Mouse (Mus musculus) kidney, adult 9 months (tissue): ENCODE measurements at regions not wholly inside any gene's neighbourhood (a gene's known extent, or its start where the extent isn't known, plus 50 kb on each side); places are given as distances from the start of the nearest gene placed in this dataset.

Experiments used
- DNase-seq: peaks from one replicate; pipeline ENCODE4 v3.0.0; 2022

DNA sequence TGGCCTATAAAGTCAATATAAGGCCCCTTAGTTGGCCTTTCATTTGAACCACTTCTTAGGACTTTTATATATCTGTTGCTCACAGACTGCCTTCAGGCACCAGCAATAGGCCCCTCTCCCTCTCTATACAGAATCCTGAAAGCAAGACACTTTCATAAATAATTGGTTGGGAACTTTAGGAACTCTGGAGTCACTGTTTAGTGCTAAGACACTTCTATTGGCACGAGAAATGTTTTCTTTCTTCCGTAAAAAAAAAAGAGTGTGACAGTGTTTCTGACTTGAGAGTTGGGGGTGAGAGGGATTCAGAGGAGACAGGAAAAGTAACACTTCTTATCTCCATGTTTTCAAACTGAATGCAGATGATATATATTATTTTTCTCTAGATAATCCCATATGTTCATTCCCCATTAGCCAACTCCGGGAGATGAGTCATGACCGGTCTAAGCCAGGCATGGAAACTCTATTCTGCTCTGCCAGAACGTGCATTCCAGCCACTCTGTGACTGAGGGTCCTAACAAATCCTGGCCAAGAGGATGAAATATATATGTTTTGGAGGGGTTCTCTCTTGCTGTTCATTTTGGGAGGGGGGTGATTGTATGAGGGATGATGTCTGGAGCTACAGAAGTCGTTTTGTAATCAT is 531.6 kb downstream of the Ccdc171 start:
- DNase-seq: no peak

DNA sequence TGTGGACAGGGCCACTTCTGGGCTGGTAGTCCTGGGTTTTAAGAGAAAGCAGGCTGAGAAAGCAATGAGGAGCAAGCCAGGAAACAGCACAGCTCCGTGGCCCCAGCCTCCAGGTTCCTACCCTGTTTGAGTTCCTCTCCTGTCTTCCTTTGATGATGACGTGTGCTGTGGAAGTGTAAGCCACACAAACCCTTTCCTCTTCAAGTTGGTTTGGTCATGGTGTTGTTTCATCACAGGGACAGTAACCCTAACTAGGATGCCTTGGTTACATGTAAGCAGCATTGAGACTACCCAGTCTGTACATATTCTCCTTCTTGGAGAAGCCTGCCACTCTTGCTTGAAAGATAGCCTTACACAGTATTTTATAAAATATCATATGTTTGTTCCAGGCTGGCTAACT is 534.8 kb downstream of the Ccdc171 start:
- no peak for DNase-seq

DNA sequence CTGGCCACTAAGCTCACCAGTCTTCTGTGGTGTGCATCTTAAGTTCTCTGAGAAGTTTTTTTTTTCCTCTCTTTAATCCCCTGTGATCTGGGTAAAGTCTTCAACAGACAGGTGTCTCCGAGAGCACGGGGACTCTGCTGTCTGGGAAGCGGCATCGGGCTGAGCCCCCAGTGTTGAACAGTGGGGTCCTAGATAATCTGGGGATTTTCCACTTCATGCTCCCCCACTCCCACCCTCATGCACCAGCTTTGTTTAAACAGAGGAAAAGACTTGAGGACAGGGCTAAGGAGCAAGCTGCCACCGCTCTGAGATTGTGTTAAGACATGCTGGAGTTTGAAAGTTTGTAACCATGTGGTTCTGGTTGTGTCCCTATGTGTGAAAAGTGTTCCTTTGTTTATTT is 538.4 kb downstream of the Ccdc171 start:
- no peak for DNase-seq

DNA sequence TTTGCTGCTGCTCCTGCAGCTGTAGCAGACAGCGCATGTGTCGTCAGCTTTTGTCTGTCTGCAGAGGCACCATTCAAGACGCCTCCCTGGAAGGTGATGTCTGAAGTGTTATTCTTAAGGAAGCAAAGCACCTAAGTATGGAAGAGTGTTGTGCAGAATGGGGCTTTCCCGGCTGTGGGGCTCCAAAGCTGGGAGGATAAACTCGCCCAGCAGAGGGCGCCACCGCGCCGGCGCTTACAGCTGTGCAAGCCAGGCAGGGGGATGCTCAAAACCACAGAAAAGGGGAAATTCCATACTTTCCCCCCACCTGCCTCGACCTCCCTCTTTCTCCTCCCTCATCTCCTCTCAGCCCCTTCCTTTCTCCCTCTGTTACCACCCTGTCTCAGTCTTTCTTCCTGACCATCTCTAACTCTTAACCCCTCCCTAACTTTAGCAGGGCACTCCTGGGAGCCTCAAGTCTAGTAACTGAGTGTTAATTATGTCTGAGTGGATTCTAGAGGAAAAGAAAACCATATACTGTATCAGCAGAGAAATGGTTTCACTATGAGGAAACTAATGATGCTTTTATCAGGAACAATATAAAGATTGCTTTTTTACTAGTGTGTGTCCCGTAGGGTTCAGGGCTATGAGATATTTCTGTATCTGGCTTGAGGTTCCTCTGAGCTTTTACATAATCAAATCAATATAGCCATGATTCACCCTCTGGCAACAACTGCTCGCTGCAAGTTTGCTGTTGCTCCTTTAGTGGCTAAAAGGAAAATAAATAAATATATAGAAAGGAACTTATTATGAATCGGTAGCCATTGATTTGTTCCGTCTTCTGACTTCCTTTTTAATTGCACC is 539.5 kb downstream of the Ccdc171 start:
- peak; percentile 71 for DNase-seq

DNA sequence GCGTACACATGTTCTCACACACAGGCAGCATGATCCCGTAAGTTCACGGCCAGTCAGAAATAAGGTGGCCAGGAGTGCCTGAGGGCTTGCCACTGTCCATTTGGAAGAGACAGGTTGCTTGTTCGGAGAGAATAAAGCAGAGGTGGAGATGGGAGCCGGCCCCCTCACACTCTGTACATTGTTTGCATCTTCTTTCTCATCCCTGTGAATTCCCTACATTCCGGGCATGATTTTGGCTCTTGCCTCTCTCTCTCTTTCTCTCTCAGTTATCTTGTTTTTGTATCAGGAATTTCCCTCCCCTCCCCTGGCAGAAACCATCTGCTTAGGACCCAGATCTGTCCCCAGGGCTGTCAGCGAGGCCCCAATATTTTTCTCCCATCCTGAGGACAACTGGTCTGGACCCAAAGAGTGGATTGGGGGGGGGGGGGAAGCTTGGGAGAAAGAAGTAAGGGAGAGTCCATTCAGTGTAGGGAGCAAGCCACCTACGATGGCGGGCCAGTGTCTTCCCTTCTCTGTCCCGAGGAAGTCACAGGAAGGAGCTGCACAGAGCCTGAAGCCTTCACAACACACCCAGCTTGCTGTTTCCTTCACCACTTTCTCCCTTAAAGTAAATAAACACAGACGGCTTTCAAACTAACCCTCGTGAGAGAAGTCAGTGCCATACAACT is 540.2 kb downstream of the Ccdc171 start:
- DNase-seq: no peak

DNA sequence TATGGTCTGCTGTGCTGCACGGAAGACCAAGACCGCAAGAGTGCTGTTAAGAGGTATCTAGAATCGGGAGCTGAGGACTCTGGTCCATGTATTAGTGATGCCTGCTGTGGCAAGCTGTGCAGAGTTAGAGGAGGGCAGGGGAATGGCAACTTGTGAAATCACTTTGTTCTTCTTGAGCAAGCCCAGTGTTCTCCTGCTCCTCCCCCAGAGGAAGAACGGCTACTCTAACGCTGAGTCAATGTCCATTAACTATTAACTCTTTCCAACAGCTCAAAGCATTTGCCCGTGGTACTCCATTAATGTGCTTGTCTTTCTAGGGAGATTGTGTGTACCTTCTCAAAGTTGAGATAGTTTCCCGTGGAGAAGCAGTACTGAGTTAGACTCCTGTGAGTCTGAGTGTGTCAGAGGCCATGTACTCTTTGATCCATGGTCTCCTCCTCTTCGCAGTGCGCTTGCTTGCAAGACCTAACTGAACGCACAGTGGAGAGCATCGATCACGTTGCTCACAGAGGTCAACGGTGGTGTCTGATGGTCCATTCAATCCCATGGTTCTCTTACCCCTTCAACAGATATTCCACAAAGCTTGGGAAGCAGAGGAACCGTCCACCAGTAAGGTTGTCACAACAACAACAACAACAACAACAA is 542.7 kb downstream of the Ccdc171 start:
- peak; percentile 67 for DNase-seq

DNA sequence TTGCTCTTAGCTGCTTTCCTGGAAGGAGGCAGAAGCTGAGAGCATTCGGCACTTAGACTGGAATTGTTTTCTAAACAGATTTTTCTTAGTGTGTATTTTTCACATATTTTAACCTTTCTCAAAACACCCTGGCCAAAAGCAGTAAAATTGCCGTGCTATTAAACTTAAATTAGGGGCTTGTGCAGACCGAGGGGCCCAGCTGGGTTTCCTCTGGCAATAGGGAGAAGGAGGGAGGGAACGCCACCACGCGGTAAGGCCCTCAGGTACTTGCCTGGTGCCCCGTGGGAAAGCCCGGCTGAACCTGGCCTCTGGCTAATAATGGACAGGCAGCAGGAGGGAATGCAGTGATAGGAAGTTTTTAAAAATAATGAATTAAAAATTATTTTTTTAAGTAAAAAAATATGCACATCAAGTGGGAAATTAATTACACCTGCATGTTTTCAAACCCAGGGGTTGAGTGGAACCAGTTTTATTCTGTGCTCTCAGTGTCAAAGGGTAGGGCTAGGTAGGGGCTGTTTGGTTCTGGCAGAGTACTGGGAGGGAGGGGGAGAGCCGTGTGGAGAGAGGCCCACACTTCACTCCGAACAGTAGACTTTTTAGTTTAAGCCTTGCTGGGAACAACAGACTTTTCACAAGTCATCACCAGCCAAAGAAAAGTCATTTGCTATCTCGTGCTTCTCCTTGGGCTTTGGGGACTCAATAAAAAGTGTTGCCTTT is 543.8 kb downstream of the Ccdc171 start:
- no peak for DNase-seq

DNA sequence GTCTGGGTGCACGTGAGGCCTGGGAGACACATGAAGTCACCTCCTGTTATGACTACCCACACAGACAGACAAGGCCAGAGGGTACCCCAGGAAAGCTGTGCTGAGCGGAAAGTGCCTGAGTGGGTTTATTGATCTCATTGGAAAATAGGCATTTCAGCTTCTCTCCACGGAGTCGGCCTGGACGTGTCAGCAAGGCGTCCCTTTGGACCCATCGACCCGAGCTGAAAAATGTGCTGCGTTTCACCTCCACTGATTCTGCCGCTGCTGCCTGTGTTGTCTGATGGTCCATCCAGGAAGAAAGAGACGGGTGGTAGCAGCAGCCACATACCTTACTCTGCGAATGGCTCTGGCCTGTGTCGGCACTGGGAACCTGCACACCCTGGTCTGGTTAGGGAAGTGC is 544.3 kb downstream of the Ccdc171 start:
- peak; percentile 20 for DNase-seq

DNA sequence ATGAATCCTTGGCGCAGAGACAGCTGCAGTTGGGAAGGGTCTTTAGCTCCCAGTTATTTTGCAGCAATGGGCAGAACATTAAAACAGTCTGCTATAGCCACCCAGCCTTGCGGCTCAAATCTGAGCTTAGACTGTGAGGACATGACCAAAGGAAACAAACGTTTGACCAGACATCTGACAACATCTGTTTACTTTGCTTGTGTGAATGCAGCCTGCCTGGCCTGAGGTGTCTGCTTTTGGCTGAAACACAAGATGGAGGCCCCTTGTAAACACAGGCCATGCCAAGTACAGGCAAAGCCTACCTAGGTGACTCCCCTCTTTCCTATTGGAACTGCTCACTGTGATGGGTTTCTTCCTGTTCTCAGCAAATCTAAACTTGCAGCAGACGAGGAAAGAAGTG is 544.7 kb downstream of the Ccdc171 start:
- DNase-seq: no peak

DNA sequence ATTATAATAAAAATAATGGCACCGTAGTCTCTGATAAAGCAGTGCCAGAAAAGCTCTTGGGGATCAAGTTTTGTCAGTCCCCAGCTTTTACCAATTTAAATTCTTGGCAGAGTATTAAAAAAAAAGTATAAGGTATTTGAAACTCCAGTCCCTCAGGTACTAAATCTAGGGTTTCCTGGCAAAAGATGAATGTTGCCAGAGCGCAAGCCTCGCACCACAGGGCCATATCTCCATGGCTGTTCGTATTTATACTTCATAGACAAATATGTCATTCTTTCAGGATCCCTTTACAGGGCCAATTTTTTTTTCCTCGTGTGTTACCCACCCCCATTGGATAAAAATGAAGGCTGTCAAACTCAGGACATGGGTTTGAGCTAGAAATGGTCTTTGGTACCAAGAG is 546.8 kb downstream of the Ccdc171 start:
- no peak for DNase-seq

DNA sequence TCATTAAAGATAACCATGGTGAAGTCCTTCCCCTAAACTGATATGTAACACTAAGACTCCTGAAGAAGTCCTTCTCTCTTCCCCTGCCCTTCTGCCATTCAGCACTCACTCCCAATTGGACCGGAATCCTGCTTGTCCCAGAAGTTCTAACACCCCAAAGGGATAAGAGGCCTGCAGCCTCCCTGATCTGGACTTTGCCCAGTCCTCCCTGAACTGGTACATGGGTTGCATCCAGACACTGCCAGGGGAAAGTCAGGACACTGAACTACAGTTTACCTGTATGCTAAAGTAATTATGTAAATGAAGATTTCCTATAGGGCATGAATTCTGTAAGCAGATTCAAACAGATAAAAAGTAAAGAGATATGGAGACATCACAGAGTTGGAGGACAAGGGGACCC is 551.2 kb downstream of the Ccdc171 start:
- peak; percentile 18 for DNase-seq

DNA sequence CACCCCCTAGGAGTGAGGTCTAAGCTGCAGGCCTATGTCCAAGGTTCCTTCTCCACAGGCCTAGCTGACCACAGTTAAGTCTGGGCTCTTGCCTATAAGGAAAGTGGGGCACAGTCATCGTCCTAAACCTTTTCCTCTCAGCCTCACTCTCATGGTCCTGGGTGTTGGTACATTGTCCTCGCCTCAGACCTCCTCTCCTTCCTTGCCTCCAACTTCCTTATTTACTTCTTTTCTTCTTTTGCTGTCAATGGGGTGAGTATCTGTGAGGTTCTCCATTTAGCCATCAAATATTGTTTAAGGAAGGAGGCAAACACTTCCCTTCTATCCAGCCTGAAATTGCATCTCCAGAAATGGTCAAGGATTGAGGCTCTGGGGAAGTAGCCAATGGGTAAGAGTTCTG is 554.2 kb downstream of the Ccdc171 start:
- DNase-seq: no peak

DNA sequence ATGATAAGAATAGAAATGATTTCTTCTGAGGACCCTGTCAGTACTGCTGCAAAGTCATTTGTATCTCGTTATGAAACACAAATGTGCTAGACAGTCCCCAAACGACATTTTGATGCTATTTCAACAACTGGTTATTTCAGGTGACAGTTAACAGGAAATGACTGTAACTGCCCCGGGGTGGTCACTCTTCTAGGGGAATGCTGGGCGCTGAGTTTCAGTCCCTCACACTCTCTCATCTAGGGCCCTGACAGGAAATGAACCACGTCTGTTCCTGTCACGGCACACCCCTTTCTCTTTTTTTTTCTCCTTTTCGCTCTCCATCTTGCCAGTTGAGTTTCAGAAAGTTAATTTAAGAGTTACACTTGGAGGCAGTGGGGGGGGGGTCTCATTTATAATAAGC is 556.2 kb downstream of the Ccdc171 start:
- no peak for DNase-seq

DNA sequence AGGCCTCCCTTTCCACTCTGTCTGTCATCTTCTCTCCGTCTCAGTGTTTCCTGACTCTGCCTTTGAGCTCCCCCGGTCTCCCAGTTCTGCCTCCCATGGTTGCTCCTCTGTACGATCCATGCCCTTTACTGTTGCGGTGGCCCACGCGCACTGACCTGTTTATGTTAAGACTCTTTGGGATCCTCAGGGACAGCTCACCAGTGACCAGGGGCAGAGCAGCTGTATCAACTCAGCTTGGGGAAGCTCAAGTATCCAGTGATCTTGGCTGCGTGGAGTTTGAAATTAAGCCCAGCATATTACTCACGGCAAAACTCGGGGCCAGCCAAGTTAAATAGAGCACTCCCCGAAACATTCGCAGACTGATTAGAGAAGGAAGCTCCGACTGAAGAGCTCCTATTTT is 562.8 kb downstream of the Ccdc171 start:
- DNase-seq: no peak

DNA sequence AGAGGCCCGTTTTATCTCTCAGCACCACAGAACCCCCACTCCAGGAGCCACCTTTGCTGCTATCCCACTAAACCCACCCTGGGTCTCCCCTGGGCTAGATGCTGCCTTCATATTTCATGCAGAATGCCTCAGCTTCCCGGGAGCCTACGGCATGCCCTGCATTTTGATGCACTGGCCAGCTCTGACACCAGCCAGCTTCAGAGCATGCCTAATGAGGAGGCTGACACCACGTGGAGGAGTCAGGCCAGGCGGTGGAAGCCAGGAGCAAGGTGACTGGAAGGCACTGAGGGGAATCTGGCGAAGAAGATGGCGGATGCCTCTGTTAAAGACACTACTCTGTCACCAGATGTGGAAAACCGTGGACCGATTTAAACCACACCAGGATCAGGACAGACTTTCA is 567.2 kb downstream of the Ccdc171 start:
- DNase-seq: no peak

DNA sequence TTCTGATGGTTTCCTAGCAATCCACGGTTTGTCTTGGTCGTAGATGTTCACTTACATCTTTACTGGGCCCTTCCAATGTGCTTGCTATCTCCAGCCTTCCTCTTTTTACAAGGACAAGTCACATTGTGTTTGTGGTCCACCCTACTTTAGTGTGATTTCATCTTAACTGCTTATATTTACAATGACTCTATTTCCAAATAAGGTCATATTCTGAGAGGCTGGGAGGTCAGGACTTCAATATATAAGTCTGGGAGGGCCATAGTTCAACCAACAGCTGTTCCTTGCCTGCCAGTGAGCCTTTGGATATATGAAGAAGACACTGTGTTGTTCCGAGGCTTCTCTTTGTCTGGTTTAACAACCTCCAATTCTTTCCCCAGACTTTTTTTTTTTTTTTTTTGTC is 569.9 kb downstream of the Ccdc171 start:
- DNase-seq: no peak

DNA sequence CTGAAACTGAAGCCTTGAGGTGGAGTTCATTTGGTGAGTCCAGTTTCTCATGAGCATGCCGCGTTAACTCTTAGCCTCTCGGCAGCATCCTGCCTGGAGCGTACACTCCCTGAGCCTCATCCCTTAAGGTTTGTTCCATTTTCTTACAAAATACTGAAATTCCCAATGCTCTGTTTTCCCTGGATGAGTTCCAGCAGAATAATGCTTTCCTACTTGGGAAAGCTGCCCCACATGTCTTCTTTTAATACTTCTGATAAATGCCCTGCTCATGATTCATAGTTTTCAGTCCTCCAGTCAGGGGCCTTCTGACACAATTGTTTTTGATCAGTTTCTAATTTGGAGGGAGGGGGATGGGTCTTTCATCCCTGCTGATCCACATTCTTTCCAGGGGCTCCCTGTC is 570.7 kb downstream of the Ccdc171 start:
- no peak for DNase-seq

DNA sequence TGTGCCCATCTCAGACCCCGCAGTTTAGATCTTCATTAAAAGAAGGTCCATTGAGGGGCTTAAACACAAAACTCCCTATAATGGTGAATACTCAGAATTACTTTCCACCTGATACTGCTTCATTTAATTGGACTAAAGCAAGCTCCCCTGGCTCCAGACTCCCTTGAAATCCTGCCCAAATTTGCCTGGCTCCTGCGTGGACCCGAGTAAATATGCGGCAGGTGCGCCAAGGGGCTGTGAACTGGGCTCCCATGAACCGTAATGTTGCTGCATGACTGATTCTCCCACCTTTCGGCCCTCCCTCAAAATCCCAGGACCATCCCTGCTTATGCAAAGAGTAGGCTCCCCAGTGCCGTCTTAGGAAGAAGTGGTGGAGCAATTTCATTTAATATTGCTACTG is 573.7 kb downstream of the Ccdc171 start:
- no peak for DNase-seq

DNA sequence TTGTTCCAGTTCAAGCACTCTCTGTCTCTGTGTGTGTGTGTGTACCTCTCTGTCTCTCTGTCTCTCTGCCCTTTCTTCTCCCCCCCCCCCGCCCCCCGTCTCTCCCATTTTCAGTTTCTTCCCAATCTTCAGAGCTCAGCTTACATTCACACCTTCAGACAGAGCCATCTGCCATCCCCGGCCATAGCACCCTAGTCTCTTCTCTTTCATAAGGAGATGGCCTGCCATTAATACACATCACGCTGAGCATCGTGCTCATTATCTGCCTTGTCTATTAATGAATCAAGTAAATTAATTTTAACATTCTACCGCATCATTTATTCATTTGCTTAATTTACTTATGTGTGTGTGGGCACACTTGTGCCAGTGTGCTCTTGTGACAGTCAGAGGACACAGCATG is 573.2 kb downstream of the Bnc2 start:
- no peak for DNase-seq

DNA sequence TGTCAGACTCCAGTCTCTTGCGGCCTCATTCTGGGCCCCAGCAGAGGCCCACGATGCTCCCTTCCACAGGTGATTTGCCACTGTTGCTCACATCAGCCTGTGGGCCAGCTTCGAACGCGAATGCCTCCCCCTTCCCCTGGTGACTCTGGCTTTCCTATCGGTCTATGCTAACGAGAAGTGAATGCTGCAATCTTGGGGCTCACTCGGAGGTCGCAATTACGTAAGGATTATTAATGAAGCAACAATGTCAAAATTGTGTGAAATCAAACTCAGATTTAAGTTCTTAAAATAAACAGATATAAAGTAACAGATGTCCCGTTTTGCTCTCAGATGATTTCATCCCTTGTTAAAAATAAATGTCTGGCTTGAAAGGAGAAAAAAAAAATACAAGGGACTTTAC is 572.3 kb downstream of the Bnc2 start:
- no peak for DNase-seq

DNA sequence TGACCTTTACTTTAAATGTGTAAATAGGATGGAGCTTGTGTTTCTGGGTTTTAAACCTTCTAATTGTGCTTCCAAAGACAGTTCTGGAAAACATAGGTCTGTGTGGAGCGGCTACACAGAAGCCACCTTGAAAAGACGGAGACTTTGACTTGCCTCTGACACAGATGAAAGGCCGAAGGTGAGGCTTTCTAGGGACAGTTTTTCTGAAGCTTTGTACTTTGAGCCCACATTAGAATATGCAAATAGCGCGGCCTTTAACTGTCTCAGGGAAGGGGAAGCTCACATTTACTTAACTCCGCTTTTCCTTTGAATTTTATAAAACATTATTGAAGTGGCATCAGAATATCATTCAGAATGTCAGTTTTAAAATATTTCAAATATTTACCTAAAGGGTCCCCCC is 566.5 kb downstream of the Bnc2 start:
- peak; percentile 74 for DNase-seq

DNA sequence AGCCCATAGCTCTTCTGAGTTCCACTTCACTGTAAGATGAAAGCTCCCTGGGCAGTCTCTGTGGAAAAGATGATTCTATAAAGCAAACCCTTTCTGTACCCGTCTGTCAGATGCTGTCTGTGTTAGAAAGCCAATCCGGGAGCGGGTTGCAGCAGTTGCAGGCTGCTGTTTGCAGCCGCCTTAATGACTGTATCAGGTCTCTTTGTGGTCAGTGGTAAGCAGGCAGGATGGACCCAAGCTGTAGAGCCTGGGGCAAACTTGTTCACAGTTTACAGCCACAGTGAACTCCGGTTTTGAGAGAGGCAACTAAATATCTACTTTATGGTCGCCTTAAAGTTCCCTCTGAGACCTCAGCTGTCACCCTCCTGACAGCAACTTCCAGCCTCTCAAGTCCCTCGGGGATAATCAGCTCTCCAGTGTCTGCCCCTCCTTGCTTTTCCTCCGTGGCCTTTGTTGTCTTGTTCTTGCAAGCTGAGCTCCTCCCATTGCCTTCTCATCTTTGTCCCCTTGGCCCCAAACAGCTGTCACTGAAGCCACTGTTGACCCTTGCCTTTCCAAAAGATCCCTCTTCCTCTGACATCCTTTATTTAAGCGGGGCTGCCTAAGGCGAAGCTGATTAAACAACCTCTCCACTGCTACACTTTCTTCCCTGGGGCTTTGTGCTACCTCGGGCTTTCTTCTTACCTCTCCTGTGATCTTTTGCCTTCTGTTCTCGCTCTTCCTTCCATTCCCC is 565.1 kb downstream of the Bnc2 start:
- peak; percentile 53 for DNase-seq
